Mouse (Mus musculus) liver, embryonic 14.5 days (tissue): ENCODE measurements at regions not wholly inside any gene's neighbourhood (a gene's known extent, or its start where the extent isn't known, plus 50 kb on each side); places are given as distances from the start of the nearest gene placed in this dataset.

Experiments
- ATAC-seq: fragments of 200-750 bp; cut with Nextera tagmentation; 2 replicates; pipeline ENCODE4 v1.8.0; 2017; ENCODE audit warnings: moderate number of reproducible peaks, mild to moderate bottlenecking, moderate library complexity; ENCODE audit not compliant: insufficient read depth
- DNase-seq, 3 experiments: peaks; one replicate each; pipeline ENCODE4 v3.0.0-alpha.2; 2012 to 2013; ENCODE audit warnings: low read depth in 3 of 3, low spot score in 3 of 3
- H3K27ac ChIP-seq: fragments of 300-500 bp; sonication (generic); 2 replicates; pipeline ENCODE4 v1.5.1; 2014; ENCODE audit warnings: moderate library complexity, mild to moderate bottlenecking, control low read depth, inconsistent platforms
- H3K27me3 ChIP-seq: fragments of 300-500 bp; sonication (generic); 2 replicates; pipeline ENCODE4 v1.6.1; 2014; ENCODE audit warnings: mild to moderate bottlenecking, low read length, moderate library complexity; ENCODE audit not compliant: control insufficient read depth, insufficient read depth
- H3K36me3 ChIP-seq: fragments of 300-500 bp; sonication (generic); replicated peaks from 2 replicates; pipeline ENCODE4 v1.6.1; 2014; ENCODE audit warnings: low read depth; ENCODE audit not compliant: control insufficient read depth, insufficient read depth
- H3K4me1 ChIP-seq, 2 experiments: fragments of 200-500 bp in 1 of 2; fragments of 300-500 bp in 1 of 2; sonication (generic) in 1 of 2; replicated peaks; 2 replicates each; pipeline ENCODE4 v1.6.1; 2012 to 2014; ENCODE audit warnings: antibody characterized with exemption in 1 of 2, inconsistent platforms in 1 of 2, low read length in 1 of 2; ENCODE audit not compliant: control insufficient read depth in 2 of 2, insufficient read depth in 2 of 2
- H3K4me2 ChIP-seq: fragments of 300-500 bp; sonication (generic); 2 replicates; pipeline ENCODE4 v1.6.1; 2014; ENCODE audit warnings: low read depth, mild to moderate bottlenecking, control low read depth, moderate library complexity
- H3K4me3 ChIP-seq, 2 experiments: fragments of 200-500 bp in 1 of 2; fragments of 300-500 bp in 1 of 2; sonication (generic) in 1 of 2; 2 replicates each; pipeline ENCODE4 v1.5.1; 2012 to 2014; ENCODE audit warnings: low read depth in 2 of 2, low read length in 2 of 2, mild to moderate bottlenecking in 2 of 2, control low read depth in 1 of 2, inconsistent platforms in 1 of 2, moderate library complexity in 1 of 2; ENCODE audit not compliant: insufficient read depth in 1 of 2
- H3K9ac ChIP-seq: fragments of 300-500 bp; sonication (generic); replicated peaks from 2 replicates; pipeline ENCODE4 v1.6.1; 2014; ENCODE audit warnings: mild to moderate bottlenecking, control low read depth, moderate library complexity
- H3K9me3 ChIP-seq: fragments of 300-500 bp; sonication (generic); 2 replicates; pipeline ENCODE4 v1.6.1; 2016; ENCODE audit warnings: low read length, mixed read lengths; ENCODE audit not compliant: control insufficient read depth
- CTCF ChIP-seq: IDR thresholded peaks from 2 replicates; pipeline ENCODE4 v1.5.1; 2016; ENCODE audit warnings: antibody characterized with exemption, low read depth, control low read depth
- EP300 ChIP-seq: IDR thresholded peaks from 2 replicates; pipeline ENCODE4 v1.6.1; 2016; ENCODE audit warnings: antibody characterized with exemption, low read depth
- WGBS: fragments of 180-500 bp; shearing (Covaris S2); extraction: QIAGEN DNeasy Blood & Tissue Kit; methylation state at CpG from one replicate; pipeline ENCODE4 v1.1.7; 2014; ENCODE audit not compliant: insufficient replicate concordance; 5-methylcytosine and 5-hydroxymethylcytosine counted together

DNA sequence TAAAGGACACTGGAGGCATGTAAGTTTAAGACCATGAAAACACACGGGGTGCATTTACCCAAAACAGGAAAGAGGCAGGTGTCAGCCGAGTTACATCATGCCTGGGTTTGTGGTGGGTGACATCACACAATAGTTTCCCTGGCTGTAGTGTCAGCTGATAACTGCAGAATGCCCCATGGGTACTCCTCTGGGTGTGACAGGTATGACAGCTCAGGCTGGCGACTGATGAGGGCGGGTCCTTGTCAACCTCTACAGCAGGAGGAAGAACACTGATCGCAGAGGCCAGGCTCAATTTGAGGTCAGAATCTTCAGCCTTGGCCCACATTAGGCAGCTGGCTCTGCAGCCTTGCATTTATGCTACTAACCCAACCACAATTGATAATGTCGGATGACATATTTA lies 428.5 kb downstream of the Fam19a5 start:
- no peak overlapping the region for H3K9ac ChIP-seq
- ATAC-seq = no peak
- no peaks in the 10 kb centered on the region for H3K4me1 ChIP-seq
- no peak overlapping the region for H3K27ac ChIP-seq
- no peak overlapping the region for H3K4me2 ChIP-seq
- H3K36me3 ChIP-seq = no peaks in the 10 kb centered on the region
- TF ChIP-seq CTCF = no peak
- no peak for TF ChIP-seq EP300
- 54% methylated on average over 6 of the region's 6 CpGs for WGBS
- H3K27me3 ChIP-seq = no peaks in the 10 kb centered on the region
- H3K4me3 ChIP-seq = no peak overlapping the region
- DNase-seq = no peak
- H3K9me3 ChIP-seq = no peaks in the 10 kb centered on the region; the same call in none of the 2 replicates

DNA sequence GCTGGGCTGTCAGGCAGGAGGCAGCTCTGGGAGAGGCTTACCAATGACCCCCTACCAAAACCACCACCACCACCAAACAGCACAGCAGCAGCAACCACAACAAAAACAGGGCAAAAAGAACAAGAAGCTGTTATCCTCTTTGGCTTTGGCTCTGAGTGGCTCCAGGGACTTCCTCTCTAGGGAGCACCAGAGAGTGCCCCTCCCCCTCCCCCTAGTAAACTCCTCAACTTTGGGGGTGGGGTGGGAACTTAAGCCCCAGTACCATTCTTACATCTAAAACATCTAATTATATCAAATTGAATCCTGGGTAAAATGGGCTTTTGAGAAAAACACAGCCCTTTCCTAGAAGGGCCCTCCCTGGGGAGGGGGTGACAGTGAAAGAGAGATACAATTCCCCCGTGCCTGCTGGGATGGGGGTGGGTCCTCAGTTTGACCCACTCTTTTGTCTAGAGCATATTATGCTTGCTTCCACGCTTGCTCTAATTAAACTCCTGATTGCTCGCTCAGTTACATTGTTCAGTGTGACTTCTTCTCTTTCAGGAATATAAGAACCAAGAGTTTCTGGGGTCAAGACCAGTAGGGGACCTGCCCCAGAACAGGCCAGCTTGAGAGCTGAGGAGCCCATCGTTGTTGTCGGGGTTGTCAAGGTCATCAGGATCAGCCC lies 443.4 kb downstream of the Fam19a5 start:
- ATAC-seq (no peak), DNase-seq (no peak)
- no peak overlapping the region for H3K4me2 ChIP-seq
- 37% methylated on average over 5 of the region's 5 CpGs for WGBS
- no peak overlapping the region; the same call in 1 of the 2 replicates for H3K9ac ChIP-seq
- H3K9me3 ChIP-seq = no peaks in the 10 kb centered on the region
- no peaks in the 10 kb centered on the region for H3K27me3 ChIP-seq
- H3K27ac ChIP-seq = no peak overlapping the region
- no peaks in the 10 kb centered on the region for H3K4me1 ChIP-seq
- H3K4me3 ChIP-seq = no peak overlapping the region
- TF ChIP-seq CTCF = no peak
- no peak for TF ChIP-seq EP300
- no peaks in the 10 kb centered on the region for H3K36me3 ChIP-seq

DNA sequence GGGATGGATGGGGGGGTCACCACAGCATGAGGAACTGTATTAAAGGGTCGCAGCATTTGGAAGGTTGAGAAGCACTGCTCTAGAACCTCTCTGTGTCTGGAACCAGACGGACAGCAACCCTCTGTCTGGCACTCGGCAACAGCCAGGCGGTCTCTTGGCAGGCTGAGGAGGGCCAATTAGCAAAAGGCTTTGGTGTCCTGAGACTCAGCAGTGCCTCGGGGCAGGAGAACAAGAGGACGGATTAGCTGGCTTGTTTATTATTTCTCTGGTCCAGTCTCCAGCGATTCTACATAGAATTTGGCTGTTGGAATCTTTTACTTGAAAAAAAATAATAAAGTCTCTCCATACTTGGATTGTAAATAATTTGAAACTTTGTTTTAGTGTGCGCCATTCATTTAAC lies 450.4 kb downstream of the Fam19a5 start:
- WGBS = 53% methylated on average over 8 of the region's 8 CpGs
- ATAC-seq = no peak
- Histone ChIP-seq H3K27ac (no peak overlapping the region), H3K4me3 (no peak overlapping the region), H3K9ac (no peak overlapping the region), H3K4me2 (no peak overlapping the region), H3K36me3 (no peaks in the 10 kb centered on the region), H3K9me3 (no peaks in the 10 kb centered on the region), H3K27me3 (no peaks in the 10 kb centered on the region), H3K4me1 (no peaks in the 10 kb centered on the region)
- TF ChIP-seq EP300 = no peak
- TF ChIP-seq CTCF = no peak
- DNase-seq = no peak

DNA sequence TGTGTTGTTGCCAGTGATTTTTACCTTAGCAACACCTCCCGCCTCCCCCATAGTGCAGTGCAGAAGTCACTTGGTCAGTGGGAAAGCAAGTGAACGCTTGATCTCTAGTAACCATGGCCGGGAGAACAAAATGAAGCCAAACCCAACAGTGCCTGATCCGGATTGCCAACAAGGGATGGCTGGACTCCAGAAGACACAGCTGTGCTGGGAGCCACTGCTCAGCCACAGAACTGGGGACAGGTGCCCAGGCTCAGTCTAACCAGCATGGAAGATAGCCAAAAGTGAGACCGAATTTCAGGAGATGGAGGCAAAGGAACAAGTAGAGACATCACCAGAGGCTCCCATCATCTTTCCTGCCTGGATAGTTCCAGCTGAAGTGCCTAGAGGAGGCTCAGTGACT lies 473.0 kb downstream of the Fam19a5 start:
- no peak overlapping the region for H3K27ac ChIP-seq
- no peak overlapping the region for H3K4me2 ChIP-seq
- no peaks in the 10 kb centered on the region; the same call in 1 of the 2 replicates for H3K9me3 ChIP-seq
- no peak for TF ChIP-seq CTCF
- H3K9ac ChIP-seq = no peak overlapping the region
- H3K4me3 ChIP-seq = no peak overlapping the region
- ATAC-seq = no peak
- H3K27me3 ChIP-seq = no peaks in the 10 kb centered on the region
- 54% methylated on average over 5 of the region's 5 CpGs for WGBS
- H3K36me3 ChIP-seq = no peaks in the 10 kb centered on the region
- no peak for DNase-seq
- no peaks in the 10 kb centered on the region for H3K4me1 ChIP-seq

DNA sequence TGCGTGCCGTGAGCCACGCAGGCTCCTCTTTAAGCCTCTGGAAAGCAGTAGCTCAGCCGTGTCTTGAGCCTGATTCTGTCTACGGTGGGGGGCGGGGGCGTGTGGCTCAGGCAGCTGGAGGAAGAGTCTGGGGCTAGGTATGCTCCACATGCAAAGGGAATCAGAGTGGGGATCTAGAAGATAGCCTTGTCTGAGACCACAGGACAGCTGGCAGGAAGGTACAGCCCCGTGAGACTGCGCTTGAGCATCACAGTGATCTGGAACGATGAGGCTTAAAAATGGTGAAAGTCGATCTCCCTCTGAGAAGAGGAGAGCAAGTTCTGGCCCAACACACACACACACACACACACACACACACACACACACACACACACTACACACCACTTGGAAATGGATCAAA lies 488.7 kb downstream of the Fam19a5 start:
- no peak for DNase-seq
- Histone ChIP-seq H3K9ac (no peak overlapping the region), H3K9me3 (no peaks in the 10 kb centered on the region), H3K27ac (no peak overlapping the region), H3K4me2 (no peak overlapping the region), H3K4me3 (no peak overlapping the region), H3K27me3 (no peaks in the 10 kb centered on the region), H3K4me1 (no peaks in the 10 kb centered on the region), H3K36me3 (no peaks in the 10 kb centered on the region)
- TF ChIP-seq EP300 (no peak), CTCF (no peak)
- no peak for ATAC-seq
- 80% methylated on average over 11 of the region's 11 CpGs for WGBS
